Mouse (Mus musculus): Measurements from ENCODE around the gene Usp25. TPM values are rescaled to one million over a fixed set of nuclear protein-coding genes. Genes with fewer than 3 reads are reported as not detected.
A peak's percentile ranks its signal among the peaks of the same experiment; 100 is the strongest.

Usp25 gene
- polyA plus RNA-seq, 1 experiment from 2014 or later = 22.9 TPM

DNA sequence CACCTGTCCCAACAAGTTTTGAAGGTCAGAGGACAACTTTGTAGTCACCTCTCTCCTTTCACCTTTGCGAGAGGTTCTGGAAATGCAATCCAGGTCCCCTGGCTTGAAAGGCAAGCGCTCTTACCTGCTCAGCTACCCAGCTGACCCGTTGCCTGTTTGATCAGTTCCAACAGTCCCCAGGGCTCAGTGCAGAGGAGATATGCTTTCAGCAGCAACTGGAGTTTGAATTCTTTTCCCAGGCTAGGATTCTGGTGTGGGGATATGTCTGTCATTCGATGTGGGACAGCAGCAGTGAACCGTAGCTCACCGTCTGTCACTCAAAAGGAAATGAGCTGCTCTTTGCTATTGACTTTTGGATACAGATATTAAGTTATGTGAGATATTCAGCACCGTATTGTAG is 4.4 kb downstream of the Usp25 start:
- Histone ChIP-seq H3K9ac (no peak overlapping the region), H3K4me2 (replicated peaks) (no peak overlapping the region), H3K36me3 (no peaks in the 10 kb centered on the region), H3K4me1 (peaks cover 16% of the 10 kb centered on the region), H3K27me3 (no peaks in the 10 kb centered on the region), H3K9me3 (replicated peaks) (no peaks in the 10 kb centered on the region), H3K4me3 (replicated peaks) (no peak overlapping the region), H3K27ac (replicated peaks) (no peak overlapping the region)
- 54% methylated on average over 7 of the region's 7 CpGs for WGBS
- ATAC-seq (ENCODE audit: insufficient number of reproducible peaks, low FRiP score, low TSS enrichment, low read depth) = no peak

DNA sequence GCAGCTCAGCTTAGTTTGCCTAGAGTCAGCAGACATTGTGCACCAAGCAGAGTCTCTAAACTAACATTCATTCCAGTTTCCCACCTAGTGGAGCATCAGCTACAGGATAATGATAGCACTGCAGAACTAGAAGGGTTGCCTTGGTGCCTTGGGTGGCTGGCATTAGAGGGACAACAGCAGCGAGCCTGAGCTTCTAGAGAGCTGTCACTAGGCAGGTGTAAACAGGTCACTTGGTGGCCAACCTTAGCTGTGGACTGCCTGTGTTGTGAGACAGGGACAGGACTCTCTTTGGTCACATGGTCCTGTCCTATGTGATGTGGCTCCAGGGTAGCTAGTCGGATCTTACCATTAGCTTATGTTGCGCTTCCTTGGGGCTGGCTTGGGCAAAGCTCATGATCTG is 6.7 kb downstream of the Usp25 start:
- H3K27me3 ChIP-seq = no peaks in the 10 kb centered on the region
- ATAC-seq (ENCODE audit: insufficient number of reproducible peaks, low FRiP score, low TSS enrichment, low read depth) = no peak
- 0 out of 2 replicates have a peak, but pooled peaks cover 7% of the 10 kb centered on the region for H3K9me3 ChIP-seq (replicated peaks)
- H3K4me3 ChIP-seq (replicated peaks) = no peak overlapping the region
- H3K4me1 ChIP-seq = peaks cover 16% of the 10 kb centered on the region
- no peak overlapping the region for H3K4me2 ChIP-seq (replicated peaks)
- H3K9ac ChIP-seq = no peak overlapping the region
- H3K27ac ChIP-seq (replicated peaks) = no peak overlapping the region
- 49% methylated on average over 3 of the region's 3 CpGs for WGBS
- H3K36me3 ChIP-seq = peaks cover 12% of the 10 kb centered on the region; the same call in 1 of the 2 replicates

DNA sequence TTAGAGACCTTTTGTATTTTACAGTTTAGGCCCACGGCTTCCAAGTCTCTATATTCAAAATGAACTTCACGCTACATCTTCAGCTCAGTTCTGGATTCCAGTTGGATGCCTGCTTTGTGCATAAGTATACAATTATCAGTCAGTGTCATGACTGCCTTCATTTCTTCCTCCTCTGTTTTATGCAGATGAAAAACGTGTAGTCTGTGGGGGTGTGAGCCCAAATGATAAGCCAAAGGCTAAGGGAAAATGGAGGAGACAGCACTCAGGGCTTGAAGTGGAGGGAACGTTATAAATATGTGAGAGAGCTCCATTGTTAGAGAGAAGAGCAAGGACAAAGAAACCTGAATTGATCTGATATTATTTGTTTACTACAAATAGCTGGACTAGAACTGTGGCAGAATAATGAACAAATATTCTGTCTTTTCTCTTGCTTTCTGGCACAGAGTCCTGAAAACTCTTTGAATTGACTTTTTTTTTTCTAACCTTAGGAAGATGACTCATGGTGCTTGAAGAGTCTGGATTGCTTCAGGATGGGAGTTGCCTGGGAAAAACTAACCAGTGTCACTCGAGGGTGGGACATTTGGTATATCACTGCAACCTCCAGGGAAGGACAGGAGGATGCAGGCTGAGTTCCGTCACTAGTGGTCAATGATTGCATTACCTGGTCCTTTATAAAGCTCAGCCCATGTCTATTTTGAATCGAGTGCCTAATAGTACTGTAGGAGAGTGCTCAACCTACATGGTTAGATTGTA is 10.3 kb downstream of the Usp25 start:
- 80% methylated on average over 7 of the region's 7 CpGs for WGBS
- Histone ChIP-seq H3K4me1 (peaks cover 22% of the 10 kb centered on the region), H3K9me3 (replicated peaks) (0 out of 2 replicates have a peak, but pooled peaks cover 7% of the 10 kb centered on the region), H3K4me2 (replicated peaks) (no peak overlapping the region), H3K4me3 (replicated peaks) (no peak overlapping the region), H3K27ac (replicated peaks) (no peak overlapping the region), H3K36me3 (peaks cover 16% of the 10 kb centered on the region; the same call in 1 of the 2 replicates), H3K27me3 (no peaks in the 10 kb centered on the region), H3K9ac (no peak overlapping the region)
- no peak for ATAC-seq (ENCODE audit: insufficient number of reproducible peaks, low FRiP score, low TSS enrichment, low read depth)

DNA sequence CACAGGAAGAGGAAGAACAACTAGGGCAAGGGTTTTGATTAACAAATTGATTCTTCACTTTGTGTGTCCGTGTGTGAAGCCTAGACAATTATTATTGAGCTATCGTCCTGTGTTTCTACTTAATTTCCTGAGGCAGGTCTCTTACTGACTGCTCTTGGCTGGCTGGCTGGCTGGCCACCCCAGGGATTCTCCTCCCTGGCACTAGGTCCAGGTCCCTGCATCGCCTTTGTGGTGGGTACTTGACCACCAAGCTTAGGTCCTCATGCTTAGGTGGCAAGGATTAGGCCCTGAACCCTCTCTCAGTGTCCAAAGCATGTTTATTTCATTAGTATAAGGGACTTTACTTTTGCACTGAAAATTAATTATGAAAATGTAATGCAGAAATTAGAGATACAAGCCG is 12.6 kb downstream of the Usp25 start:
- H3K27me3 ChIP-seq = no peaks in the 10 kb centered on the region
- H3K4me1 ChIP-seq = peaks cover 13% of the 10 kb centered on the region
- WGBS = 94% methylated on average over 4 of the region's 4 CpGs
- H3K27ac ChIP-seq (replicated peaks) = no peak overlapping the region
- no peak overlapping the region for H3K9ac ChIP-seq
- H3K4me2 ChIP-seq (replicated peaks) = no peak overlapping the region
- H3K9me3 ChIP-seq (replicated peaks) = 0 out of 2 replicates have a peak, but pooled peaks cover 7% of the 10 kb centered on the region
- peaks cover 16% of the 10 kb centered on the region; the same call in 1 of the 2 replicates for H3K36me3 ChIP-seq
- H3K4me3 ChIP-seq (replicated peaks) = no peak overlapping the region
- ATAC-seq (ENCODE audit: insufficient number of reproducible peaks, low FRiP score, low TSS enrichment, low read depth) = no peak

DNA sequence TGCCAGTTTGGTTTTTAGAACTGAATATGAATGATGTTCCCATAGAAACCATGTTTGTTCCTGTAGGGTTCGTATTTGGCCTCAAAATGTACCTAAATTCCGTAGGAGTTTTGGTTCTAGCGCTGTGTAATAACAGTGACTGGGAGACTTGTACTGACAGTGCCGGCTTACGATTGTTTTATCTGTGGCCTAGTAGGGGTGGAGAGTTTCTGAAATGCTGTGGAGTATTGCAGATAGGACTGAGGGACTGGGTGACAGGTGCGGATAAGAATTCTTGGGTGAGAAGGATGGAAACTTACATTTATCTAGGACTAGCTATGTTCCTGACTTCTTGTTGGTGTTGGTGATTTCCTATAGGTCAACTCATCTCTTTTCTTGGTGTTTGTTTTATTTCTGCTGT is 13.4 kb downstream of the Usp25 start:
- Histone ChIP-seq H3K27me3 (no peaks in the 10 kb centered on the region), H3K9me3 (replicated peaks) (0 out of 2 replicates have a peak, but pooled peaks cover 7% of the 10 kb centered on the region), H3K27ac (replicated peaks) (no peak overlapping the region), H3K9ac (no peak overlapping the region), H3K36me3 (peaks cover 16% of the 10 kb centered on the region; the same call in 1 of the 2 replicates), H3K4me3 (replicated peaks) (no peak overlapping the region), H3K4me1 (peaks cover 13% of the 10 kb centered on the region), H3K4me2 (replicated peaks) (no peak overlapping the region)
- WGBS = 83% methylated on average over 6 of the region's 6 CpGs
- ATAC-seq (ENCODE audit: insufficient number of reproducible peaks, low FRiP score, low TSS enrichment, low read depth) = no peak

DNA sequence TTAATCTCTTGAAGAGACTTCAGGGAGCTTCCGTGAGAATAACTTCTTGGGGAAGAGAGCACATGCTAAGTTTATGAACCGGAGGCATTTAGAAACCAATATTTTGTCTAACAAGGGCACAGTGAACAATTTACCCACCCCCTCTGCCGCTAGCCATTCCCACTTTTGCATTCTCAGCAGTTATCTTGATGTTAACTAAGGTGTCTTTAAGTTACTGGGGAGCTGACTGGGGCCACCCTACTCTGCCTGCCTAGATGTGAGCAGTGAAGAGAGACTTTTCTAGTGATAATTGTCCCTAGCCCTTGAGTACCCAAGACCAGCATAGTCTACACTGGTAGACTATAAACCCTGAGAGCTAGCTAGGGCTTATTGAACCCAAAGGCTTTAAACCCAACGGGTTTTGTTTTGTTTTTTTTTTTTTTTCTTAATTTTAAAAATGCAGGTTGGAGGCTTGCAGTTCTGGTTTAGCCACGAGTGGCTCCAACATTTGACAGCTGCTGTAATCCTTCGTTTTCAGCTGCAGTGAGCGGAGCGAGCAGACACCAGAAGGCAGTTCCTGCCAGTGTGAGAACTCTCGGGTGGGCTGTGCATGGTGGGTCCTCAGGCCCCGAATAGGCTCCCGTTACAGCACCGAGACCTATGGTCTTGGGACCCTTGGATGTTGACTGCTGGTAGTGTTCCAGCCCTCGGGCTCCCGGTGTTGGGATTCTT is 14.6 kb downstream of the Usp25 start:
- ATAC-seq (ENCODE audit: insufficient number of reproducible peaks, low FRiP score, low TSS enrichment, low read depth) = no peak
- WGBS = 55% methylated on average over 14 of the region's 14 CpGs
- Histone ChIP-seq H3K27me3 (no peaks in the 10 kb centered on the region), H3K27ac (replicated peaks) (peak overlapping the region; percentile 60; the same call in 1 of the 2 replicates), H3K4me2 (replicated peaks) (peak overlapping the region; percentile 32), H3K4me1 (peaks cover 13% of the 10 kb centered on the region), H3K4me3 (replicated peaks) (no peak overlapping the region), H3K9me3 (replicated peaks) (0 out of 2 replicates have a peak, but pooled peaks cover 7% of the 10 kb centered on the region), H3K9ac (no peak overlapping the region), H3K36me3 (peaks cover 16% of the 10 kb centered on the region; the same call in 1 of the 2 replicates)

DNA sequence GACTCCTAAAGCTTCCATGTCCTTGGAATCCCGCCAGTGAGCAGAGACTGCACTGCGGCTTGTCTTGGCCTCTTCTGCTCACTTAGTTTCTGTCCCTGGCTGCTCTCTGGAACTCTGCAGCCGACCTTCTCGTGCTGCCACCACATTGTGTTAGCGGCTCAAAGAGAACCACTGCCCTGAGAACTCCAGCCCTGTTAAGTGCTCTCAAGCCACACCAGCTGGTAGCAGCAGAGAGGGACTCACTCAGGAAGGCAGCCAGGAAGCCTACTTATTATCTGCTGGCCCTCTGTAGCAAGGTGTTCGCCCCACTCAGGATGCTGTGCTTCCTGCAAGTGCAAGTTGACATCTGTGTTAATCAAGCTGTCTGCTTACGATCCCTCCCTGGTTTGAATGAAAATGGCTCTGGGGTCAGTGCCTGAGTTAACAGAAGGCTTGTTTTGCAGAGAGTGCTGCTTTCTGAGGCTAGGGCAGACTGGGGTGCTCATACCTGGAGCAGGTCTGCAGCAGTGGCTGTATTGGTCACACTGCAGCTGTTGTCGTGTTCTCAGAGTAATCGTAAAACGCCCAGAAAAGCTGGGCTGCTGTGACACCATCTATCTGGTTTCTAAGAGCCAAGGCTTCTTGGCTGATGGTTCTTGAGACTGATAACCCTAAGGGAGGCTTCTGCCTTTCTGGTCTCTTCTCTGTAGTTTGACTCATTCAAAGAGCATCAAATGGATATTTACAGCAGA is 15.3 kb downstream of the Usp25 start:
- H3K9ac ChIP-seq = no peak overlapping the region

DNA sequence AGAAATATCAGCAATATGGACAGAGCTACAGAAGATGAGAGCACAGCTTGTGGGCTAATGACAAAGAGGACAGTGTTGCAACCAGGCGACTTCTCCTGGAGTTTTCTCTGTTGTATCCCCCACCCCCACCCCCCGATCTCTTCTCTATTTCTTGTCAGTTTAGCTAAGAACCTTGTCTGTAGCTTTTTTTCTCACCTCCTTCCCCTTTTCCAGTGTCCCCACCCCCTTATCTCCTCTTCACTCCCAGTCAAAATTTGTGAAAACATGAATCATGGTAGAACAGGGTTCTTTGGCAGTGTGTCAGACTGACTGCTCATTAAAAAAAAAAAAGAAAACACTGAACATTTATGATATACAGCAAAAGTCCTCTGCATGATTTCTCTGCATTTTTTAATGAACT is 16.9 kb downstream of the Usp25 start:
- WGBS = 56% methylated on average over 2 of the region's 2 CpGs
- no peak for ATAC-seq (ENCODE audit: insufficient number of reproducible peaks, low FRiP score, low TSS enrichment, low read depth)
- Histone ChIP-seq H3K9ac (no peak overlapping the region), H3K27me3 (no peaks in the 10 kb centered on the region), H3K4me2 (replicated peaks) (no peak overlapping the region), H3K27ac (replicated peaks) (no peak overlapping the region), H3K4me1 (peaks cover 13% of the 10 kb centered on the region), H3K36me3 (peaks cover under 1% of the 10 kb centered on the region; the same call in 1 of the 2 replicates), H3K4me3 (replicated peaks) (no peak overlapping the region), H3K9me3 (replicated peaks) (no peaks in the 10 kb centered on the region)

More for the DNA sequence above, 15.3 kb downstream of the Usp25 start:
- H3K27ac ChIP-seq (replicated peaks) = peak overlapping the region; percentile 60; the same call in 1 of the 2 replicates
- H3K4me3 ChIP-seq (replicated peaks) = no peak overlapping the region
- no peaks in the 10 kb centered on the region for H3K27me3 ChIP-seq
- H3K4me1 ChIP-seq = peaks cover 13% of the 10 kb centered on the region
- 0 out of 2 replicates have a peak, but pooled peaks cover 5% of the 10 kb centered on the region for H3K9me3 ChIP-seq (replicated peaks)
- H3K36me3 ChIP-seq = peaks cover 16% of the 10 kb centered on the region; the same call in 1 of the 2 replicates
- no peak for ATAC-seq (ENCODE audit: insufficient number of reproducible peaks, low FRiP score, low TSS enrichment, low read depth)
- peak overlapping the region; percentile 32 for H3K4me2 ChIP-seq (replicated peaks)
- WGBS = 63% methylated on average over 10 of the region's 10 CpGs

DNA sequence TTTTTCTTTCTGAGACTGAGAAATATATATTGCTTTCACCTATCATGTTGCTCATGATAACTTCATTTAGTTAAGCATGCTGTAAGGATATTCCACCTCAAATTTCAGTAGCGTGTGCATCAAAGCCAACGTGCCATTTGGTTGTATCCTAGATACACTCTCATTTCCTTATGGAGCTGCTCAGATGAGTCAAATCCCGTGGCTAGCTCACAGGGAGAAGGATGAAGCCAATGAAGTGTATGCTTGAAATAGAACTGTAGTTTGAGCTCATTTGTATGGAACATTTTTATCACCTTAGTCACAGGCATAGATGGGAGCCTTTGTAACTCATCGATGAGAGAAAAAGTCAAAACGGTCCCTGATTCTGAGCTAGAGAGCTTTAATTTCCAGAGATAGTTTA is 20.8 kb downstream of the Usp25 start:
- Histone ChIP-seq H3K4me1 (no peaks in the 10 kb centered on the region; the same call in 1 of the 2 replicates), H3K27ac (replicated peaks) (no peak overlapping the region), H3K9me3 (replicated peaks) (no peaks in the 10 kb centered on the region), H3K36me3 (peaks cover 16% of the 10 kb centered on the region), H3K4me3 (replicated peaks) (no peak overlapping the region), H3K9ac (no peak overlapping the region), H3K4me2 (replicated peaks) (no peak overlapping the region), H3K27me3 (no peaks in the 10 kb centered on the region)
- 80% methylated on average over 5 of the region's 5 CpGs for WGBS
- ATAC-seq (ENCODE audit: insufficient number of reproducible peaks, low FRiP score, low TSS enrichment, low read depth) = no peak

DNA sequence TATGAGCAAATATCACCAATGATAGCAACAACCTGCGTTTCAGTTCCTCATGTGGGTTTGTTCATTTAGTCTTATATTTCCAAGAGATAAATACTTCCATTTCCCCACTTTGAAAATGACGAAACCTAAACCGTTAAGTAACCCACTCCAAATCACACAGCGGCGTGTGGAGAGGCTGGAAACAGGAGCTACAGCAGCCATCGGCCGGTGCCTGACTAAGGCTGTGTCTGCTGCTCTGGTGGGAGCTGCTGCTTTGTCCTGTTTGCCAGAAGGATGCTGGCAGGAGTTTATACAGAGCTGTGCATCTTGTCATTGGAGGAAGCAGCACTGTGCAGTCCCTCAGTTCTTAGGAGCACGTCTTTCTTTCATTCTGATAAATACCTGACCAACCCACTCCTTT is 21.2 kb downstream of the Usp25 start:
- H3K9me3 ChIP-seq (replicated peaks) = no peaks in the 10 kb centered on the region
- H3K4me2 ChIP-seq (replicated peaks) = no peak overlapping the region
- H3K27ac ChIP-seq (replicated peaks) = no peak overlapping the region
- H3K36me3 ChIP-seq = peaks cover 16% of the 10 kb centered on the region
- no peaks in the 10 kb centered on the region; the same call in 1 of the 2 replicates for H3K4me1 ChIP-seq
- H3K27me3 ChIP-seq = no peaks in the 10 kb centered on the region
- H3K4me3 ChIP-seq (replicated peaks) = no peak overlapping the region
- ATAC-seq (ENCODE audit: insufficient number of reproducible peaks, low FRiP score, low TSS enrichment, low read depth) = no peak
- WGBS = 65% methylated on average over 8 of the region's 8 CpGs
- H3K9ac ChIP-seq = no peak overlapping the region

DNA sequence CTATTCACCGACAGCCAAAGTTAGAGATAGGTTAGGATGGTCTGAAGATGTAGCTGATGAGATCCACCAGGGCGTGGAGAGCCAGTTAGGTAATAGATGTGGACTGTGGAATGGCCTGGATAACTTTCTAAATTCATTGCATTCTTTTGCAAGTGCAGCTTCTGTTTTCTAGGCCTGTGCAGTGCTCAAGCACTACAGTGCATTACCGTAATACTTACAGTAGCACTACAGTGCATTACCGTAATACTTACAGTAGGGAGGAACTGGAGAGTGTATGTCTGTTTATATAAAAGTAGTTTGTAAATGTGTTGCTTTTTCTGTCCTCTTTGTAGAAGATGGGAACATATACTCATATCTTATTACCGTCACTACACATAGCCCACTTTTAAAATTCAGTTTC is 28.1 kb downstream of the Usp25 start:
- ATAC-seq (ENCODE audit: insufficient number of reproducible peaks, low FRiP score, low TSS enrichment, low read depth) = no peak
- no peaks in the 10 kb centered on the region for H3K4me1 ChIP-seq
- H3K36me3 ChIP-seq = peaks cover 16% of the 10 kb centered on the region
- H3K9me3 ChIP-seq (replicated peaks) = no peaks in the 10 kb centered on the region
- H3K27ac ChIP-seq (replicated peaks) = no peak overlapping the region
- H3K4me2 ChIP-seq (replicated peaks) = no peak overlapping the region
- no peaks in the 10 kb centered on the region for H3K27me3 ChIP-seq
- H3K4me3 ChIP-seq (replicated peaks) = no peak overlapping the region
- no peak overlapping the region for H3K9ac ChIP-seq
- 82% methylated on average over 5 of the region's 5 CpGs for WGBS

Data from embryonic facial prominence, embryonic 15.5 days (tissue).